Mouse (Mus musculus) liver, adult 2 months (tissue): Measurements from ENCODE around the gene Gm29133. TPM values are rescaled to one million over a fixed set of nuclear protein-coding genes. Genes with fewer than 3 reads are reported as not detected.

Experiments used
- DNase-seq: peaks from one replicate; pipeline ENCODE4 v3.0.0-alpha.2; 2011; ENCODE audit warnings: low read depth, low spot score; ENCODE audit errors: extremely low read depth
- H3K27ac ChIP-seq: fragments of 200-500 bp; replicated peaks from 2 replicates; pipeline ENCODE4 v1.5.1; 2012; ENCODE audit warnings: low read depth, mild to moderate bottlenecking, control low read depth, inconsistent platforms, low read length; ENCODE audit not compliant: insufficient read depth
- H3K27me3 ChIP-seq: fragments of 200-500 bp; 2 replicates; pipeline ENCODE4 v1.6.1; 2012; ENCODE audit warnings: mild to moderate bottlenecking, moderate library complexity, low read length, inconsistent platforms; ENCODE audit not compliant: control insufficient read depth, insufficient read depth
- H3K36me3 ChIP-seq: fragments of 200-500 bp; 2 replicates; pipeline ENCODE4 v1.6.1; 2012; ENCODE audit warnings: low read length, inconsistent platforms; ENCODE audit not compliant: control insufficient read depth, insufficient read depth
- H3K4me1 ChIP-seq: fragments of 200-500 bp; 2 replicates; pipeline ENCODE4 v1.6.1; 2011; ENCODE audit warnings: low read length; ENCODE audit not compliant: control insufficient read depth, insufficient read depth
- H3K4me3 ChIP-seq: fragments of 200-500 bp; 2 replicates; pipeline ENCODE4 v1.5.1; 2011; ENCODE audit warnings: low read depth, mild to moderate bottlenecking, control low read depth, low read length, moderate library complexity; ENCODE audit not compliant: insufficient read depth
- H3K79me2 ChIP-seq: fragments of 200-500 bp; 2 replicates; pipeline ENCODE4 v1.6.1; 2012; ENCODE audit warnings: inconsistent platforms, mild to moderate bottlenecking, low read length, moderate library complexity; ENCODE audit not compliant: control insufficient read depth, insufficient read depth
- H3K9ac ChIP-seq: fragments of 200-500 bp; 2 replicates; pipeline ENCODE4 v1.6.1; 2012; ENCODE audit warnings: low read depth, mild to moderate bottlenecking, control low read depth, inconsistent platforms, low read length
- CTCF ChIP-seq: fragments of 200-500 bp; IDR thresholded peaks from 2 replicates; pipeline ENCODE4 v1.5.1; 2011; ENCODE audit warnings: low read depth, low read length, control low read depth
- POLR2A ChIP-seq: fragments of 200-500 bp; IDR thresholded peaks from 2 replicates; pipeline ENCODE4 v1.6.1; 2011; ENCODE audit warnings: low read length, control low read depth; ENCODE audit not compliant: insufficient read depth; ENCODE audit errors: extremely low read depth
- WGBS: fragments of 180-500 bp; shearing (Covaris S2); methylation state at CpG from one replicate; pipeline ENCODE4 v1.1.7; 2018; 5-methylcytosine and 5-hydroxymethylcytosine counted together
- polyA plus RNA-seq: library from polyadenylated mRNA; depleted of rRNA; stranded (reverse); fragments of >200 nt; gene quantifications from 2 replicates; pipeline ENCODE4 v1.2.3, GENCODE M21; 2012; rRNA removed
- total RNA-seq: library from RNA; depleted of rRNA; stranded (reverse); fragments of >200 nt; gene quantifications from 2 replicates; pipeline ENCODE4 v1.2.3, GENCODE M21; 2014; rRNA removed

The Gm29133 gene
- total and polyA plus RNA-seq, 2 experiments: not detected

DNA sequence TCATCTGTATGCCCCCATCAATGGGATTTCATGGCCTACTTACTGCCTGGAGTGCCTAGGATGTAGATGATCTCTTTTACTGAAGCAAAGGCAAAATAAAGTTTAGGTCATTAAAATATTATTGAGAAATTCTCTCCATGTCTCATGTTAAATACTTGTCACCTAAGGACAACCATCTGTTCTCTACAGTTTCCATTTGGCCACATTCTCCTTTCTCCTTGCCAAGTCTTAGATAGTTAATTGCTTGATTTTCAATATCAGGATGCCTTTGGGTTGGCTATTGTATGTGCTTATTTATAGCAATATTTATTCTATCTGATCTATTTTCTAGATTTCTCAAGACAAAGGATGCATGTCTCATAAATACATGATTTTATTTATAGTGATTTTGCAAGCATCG, 75.9 kb downstream of the Gm29133 start:
- H3K36me3 ChIP-seq: no peaks in the 10 kb centered on the region
- H3K79me2 ChIP-seq: no peaks in the 10 kb centered on the region
- no peak overlapping the region for H3K27ac ChIP-seq
- H3K9ac ChIP-seq: no peak overlapping the region
- DNase-seq: no peak
- H3K27me3 ChIP-seq: no peaks in the 10 kb centered on the region
- H3K4me1 ChIP-seq: no peaks in the 10 kb centered on the region
- H3K4me3 ChIP-seq: no peak overlapping the region
- TF ChIP-seq POLR2A (no peak), CTCF (no peak)
- 95% methylated on average over 1 of the region's 1 CpGs for WGBS

- TF ChIP-seq POLR2A (no peak), CTCF (no peak)
- H3K27ac ChIP-seq: no peak overlapping the region
- no peak overlapping the region for H3K4me3 ChIP-seq
- DNase-seq: no peak
- no peaks in the 10 kb centered on the region for H3K79me2 ChIP-seq
- H3K27me3 ChIP-seq: no peaks in the 10 kb centered on the region
- no peak overlapping the region for H3K9ac ChIP-seq
- 80% methylated on average over 1 of the region's 1 CpGs for WGBS
- no peaks in the 10 kb centered on the region for H3K4me1 ChIP-seq
- no peaks in the 10 kb centered on the region for H3K36me3 ChIP-seq
Measured at GRCm38 (mm10) chr3:75824458-75824857, 76.5 kb downstream of the Gm29133 start.

DNA sequence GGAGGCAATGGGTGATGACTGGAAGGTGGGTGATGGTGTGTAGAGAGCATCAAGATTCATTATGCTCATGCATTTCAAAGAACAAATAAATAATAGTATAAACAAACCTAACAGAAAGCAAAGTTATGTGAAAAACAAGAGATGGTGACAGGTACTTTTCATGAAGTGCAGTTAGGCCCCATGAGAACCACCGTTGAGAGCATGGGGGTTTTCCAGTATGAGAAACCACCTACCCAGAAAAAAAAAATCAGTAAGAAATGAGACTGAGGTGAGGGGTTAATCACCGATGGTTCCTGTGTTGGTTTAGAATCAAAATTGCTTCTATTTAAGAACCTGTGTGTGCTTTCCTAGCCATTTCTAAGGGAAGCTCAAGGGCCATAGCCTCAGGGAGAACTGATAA, 86.8 kb downstream of the Gm29133 start:
- Histone ChIP-seq H3K27ac (no peak overlapping the region), H3K4me1 (no peaks in the 10 kb centered on the region), H3K36me3 (no peaks in the 10 kb centered on the region), H3K79me2 (no peaks in the 10 kb centered on the region), H3K27me3 (no peaks in the 10 kb centered on the region), H3K9ac (no peak overlapping the region), H3K4me3 (no peak overlapping the region)
- TF ChIP-seq CTCF: no peak
- no peak for TF ChIP-seq POLR2A
- WGBS: 89% methylated on average over 2 of the region's 2 CpGs
- no peak for DNase-seq

DNA sequence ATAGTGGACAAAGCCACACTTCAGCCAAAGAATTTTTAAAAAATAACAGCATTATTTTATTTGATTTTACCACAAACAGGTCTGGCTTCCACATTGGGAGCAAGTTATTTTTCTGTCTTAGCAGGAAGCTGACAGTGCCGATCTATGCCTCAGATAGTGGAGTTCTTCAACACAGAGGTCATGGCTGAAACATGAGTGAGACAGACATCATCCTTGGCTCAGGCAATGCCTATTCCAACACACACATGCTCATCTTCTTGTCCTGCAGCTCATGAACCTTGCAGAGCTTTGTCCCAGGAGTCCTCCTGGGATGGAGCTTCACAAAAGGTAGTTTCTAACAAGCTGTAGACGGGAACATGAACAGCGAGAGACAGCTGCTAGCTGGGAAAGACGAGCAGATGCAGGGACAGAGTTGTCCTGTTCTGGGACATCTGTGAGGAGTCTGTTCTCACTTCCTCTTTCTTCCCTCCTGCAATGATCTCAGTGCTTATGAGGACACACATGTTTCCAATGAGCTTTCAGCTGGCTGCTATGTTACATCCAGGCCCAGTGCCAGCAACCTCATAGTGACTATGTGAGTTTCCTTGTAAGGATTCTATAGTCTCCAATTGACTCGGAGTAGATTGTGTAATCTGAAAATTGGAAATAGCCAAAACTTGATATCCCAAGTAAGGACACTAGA, 87.4 kb downstream of the Gm29133 start:
- Histone ChIP-seq H3K9ac (no peak overlapping the region), H3K27me3 (no peaks in the 10 kb centered on the region), H3K4me1 (no peaks in the 10 kb centered on the region), H3K79me2 (no peaks in the 10 kb centered on the region), H3K36me3 (no peaks in the 10 kb centered on the region), H3K27ac (no peak overlapping the region), H3K4me3 (no peak overlapping the region)
- TF ChIP-seq CTCF: no peak
- no peak for TF ChIP-seq POLR2A
- peak; percentile 2 for DNase-seq
- 82% methylated on average over 5 of the region's 5 CpGs for WGBS

Other genes with a start within 250 kb of the Gm29133 start
- gene Pdcd10, start 191.3 kb upstream of the Gm29133 start, total RNA-seq: 25.8 and 31.4 TPM in 2 replicates
- gene Pdcd10, start 191.3 kb upstream of the Gm29133 start, polyA plus RNA-seq: 1.5 and 2.8 TPM in 2 replicates
- 0.28 and 0.74 TPM in 2 replicates for gene Serpini1, start 190.7 kb upstream of the Gm29133 start, total RNA-seq
- 0.05 and 0.12 TPM in 2 replicates for gene Serpini1, start 190.7 kb upstream of the Gm29133 start, polyA plus RNA-seq
- 53.7 and 59.5 TPM in 2 replicates for gene Golim4, start 208.8 kb downstream of the Gm29133 start, total RNA-seq
- 26.3 and 28.9 TPM in 2 replicates for gene Golim4, start 208.8 kb downstream of the Gm29133 start, polyA plus RNA-seq